9 mouse cellular contexts compared by ENCODE assay signal in genomic region chr5:148554242-148554641, GRCm38 (mm10). TPM values are rescaled to one million over a fixed set of nuclear protein-coding genes. Genes with fewer than 3 reads are reported as not detected.
DNase-seq lines count a peak whose midpoint lies in the region; ATAC-seq and TF ChIP-seq lines count a peak whose summit lies in the region.
"Had no signal": no experiment of that assay in that cellular context is flagged by ENCODE, and none has a peak within 500 bp of the region (broad histone marks: within the 10 kb centered on the region; RNA-seq: fewer than 3 reads in every experiment).

No protein-coding gene starts in this region.

- no peak for TF ChIP-seq CTCF in CH12.LX (conservative IDR thresholded peaks at IDR 0.05 in 1 of 2, IDR thresholded peaks at IDR 0.05 in 1 of 2; ENCODE audit: low read depth in 2 of 2, low read length in 2 of 2)

- peak overlapping the region; percentile 40 for H3K4me3 ChIP-seq in heart, embryonic 10.5 days
- H3K4me3 ChIP-seq in CH12.LX (replicated peaks in 1 of 3; ENCODE audit: low read depth in 2 of 3, low read length in 2 of 3, poor library complexity in 1 of 3) = peak overlapping the region in 1 of 3 experiments; percentile 44
- H3K4me3 ChIP-seq in forebrain, embryonic 12.5 days (replicated peaks) = 0 out of 2 replicates have a peak overlapping the region, but pooled peaks have one; percentile 5
- no peak overlapping the region for H3K4me3 ChIP-seq in liver, embryonic 15.5 days (replicated peaks)

- 9% methylated on average over 7 of the region's 7 CpGs for WGBS in heart, embryonic 10.5 days
- 18% methylated on average over 7 of the region's 7 CpGs for WGBS in forebrain, embryonic 12.5 days
- 20% methylated on average over 7 of the region's 7 CpGs for WGBS in liver, embryonic 15.5 days (ENCODE audit: insufficient replicate concordance)

- no peak for TF ChIP-seq POLR2A in CH12.LX (IDR thresholded peaks at IDR 0.05; ENCODE audit: low read depth, low read length)

- DNase-seq in heart, embryonic 10.5 days (ENCODE audit: low spot score) = peak; percentile 75
- no peak for DNase-seq in heart, postnatal 25 days (ENCODE audit: low spot score)
- DNase-seq in CH12.LX (ENCODE audit: extremely low read depth) = peak; percentile 41
- DNase-seq in Muller cell, postnatal 12 days (ENCODE audit: inconsistent ontology term) = no peak
- no peak for DNase-seq in thymus, postnatal 36 days
- no peak for DNase-seq in left cerebral cortex, adult 9 months (ENCODE audit: low spot score in 2 of 2)

- H3K27me3 ChIP-seq in heart, embryonic 10.5 days (ENCODE audit: insufficient read depth, poor library complexity, severe bottlenecking) = no peaks in the 10 kb centered on the region
- H3K27me3 ChIP-seq in CH12.LX (replicated peaks) = no peaks in the 10 kb centered on the region
- peaks cover 10% of the 10 kb centered on the region; the same call in 1 of the 2 replicates for H3K27me3 ChIP-seq in forebrain, embryonic 12.5 days
- peaks cover 63% of the 10 kb centered on the region for H3K27me3 ChIP-seq in liver, embryonic 15.5 days

- no peaks in the 10 kb centered on the region for H3K9me3 ChIP-seq in heart, embryonic 10.5 days
- no peaks in the 10 kb centered on the region for H3K9me3 ChIP-seq in CH12.LX (replicated peaks; ENCODE audit: low read length)
- H3K9me3 ChIP-seq in forebrain, embryonic 12.5 days = no peaks in the 10 kb centered on the region
- no peaks in the 10 kb centered on the region for H3K9me3 ChIP-seq in liver, embryonic 15.5 days (replicated peaks)
- H3K9me3 ChIP-seq: G1E had no signal

- dilution Hi-C loops in CH12.LX (cut with MboI; ENCODE audit: extremely low pct_ligation_motif_present, extremely low pct_unique_long_range_greater_than_20kb, low sequenced_read_pairs) = no loop called here

- intact Hi-C loops in heart, postnatal 25 days (cut with DNase I) = loop anchor here (5.0 kb wide), 2 partner anchors 78 to 212 kb away; no protein-coding TSS in a partner anchor

- TF ChIP-seq RAD21 in CH12.LX (IDR thresholded peaks at IDR 0.05; ENCODE audit: low read depth, low read length) = no peak

- H3K9ac ChIP-seq in CH12.LX (ENCODE audit: insufficient read depth, low read depth) = no peak overlapping the region; the same call in 1 of the 2 replicates
- H3K9ac ChIP-seq in forebrain, embryonic 12.5 days = peak overlapping the region; percentile 9
- no peak overlapping the region for H3K9ac ChIP-seq in liver, embryonic 15.5 days

- peaks cover 25% of the 10 kb centered on the region for H3K79me2 ChIP-seq in CH12.LX (replicated peaks; ENCODE audit: control insufficient read depth, extremely low read depth, insufficient read depth, poor library complexity, severe bottlenecking)

- H3K4me1 ChIP-seq in heart, embryonic 10.5 days = peaks cover 43% of the 10 kb centered on the region
- H3K4me1 ChIP-seq in CH12.LX (ENCODE audit: control insufficient read depth in 1 of 2, insufficient read depth in 2 of 2) = peaks cover 23 to 61% of the 10 kb centered on the region in 2 experiments
- H3K4me1 ChIP-seq in forebrain, embryonic 12.5 days = peaks cover 33% of the 10 kb centered on the region
- peaks cover 30% of the 10 kb centered on the region for H3K4me1 ChIP-seq in liver, embryonic 15.5 days (replicated peaks)

- H3K4me2 ChIP-seq in CH12.LX (ENCODE audit: insufficient read depth, low read depth, poor library complexity, severe bottlenecking) = 0 out of 2 replicates have a peak overlapping the region, but pooled peaks have one; percentile 7
- H3K4me2 ChIP-seq in forebrain, embryonic 12.5 days = peak overlapping the region; percentile 42
- peak overlapping the region; percentile 21 for H3K4me2 ChIP-seq in liver, embryonic 15.5 days

- H3K27ac ChIP-seq in heart, embryonic 10.5 days = peak overlapping the region; percentile 77
- peak overlapping the region; percentile 87 for H3K27ac ChIP-seq in CH12.LX (ENCODE audit: insufficient read depth, low read depth)
- no peak overlapping the region for H3K27ac ChIP-seq in forebrain, embryonic 12.5 days
- H3K27ac ChIP-seq in liver, embryonic 15.5 days (replicated peaks) = no peak overlapping the region

- in situ Hi-C loops in CH12.LX (cut with MboI; ENCODE audit: low pct_ligation_motif_present, low pct_unique_long_range_greater_than_20kb, low sequenced_read_pairs) = loop anchor here (10.0 kb wide), 1 partner anchor 51 kb away; no protein-coding TSS in a partner anchor

- TF ChIP-seq EP300 in CH12.LX (IDR thresholded peaks at IDR 0.05; ENCODE audit: low read length) = no peak

- H3K36me3 ChIP-seq in heart, embryonic 10.5 days = no peaks in the 10 kb centered on the region
- H3K36me3 ChIP-seq in CH12.LX (replicated peaks in 1 of 2; ENCODE audit: control insufficient read depth in 1 of 2, insufficient read depth in 1 of 2, low read length in 1 of 2) = no peaks in the 10 kb centered on the region
- no peaks in the 10 kb centered on the region for H3K36me3 ChIP-seq in forebrain, embryonic 12.5 days (replicated peaks)
- no peaks in the 10 kb centered on the region for H3K36me3 ChIP-seq in liver, embryonic 15.5 days (replicated peaks)
- H3K36me3 ChIP-seq: G1E had no signal

- ATAC-seq in forebrain, embryonic 12.5 days (ENCODE audit: low FRiP score) = no peak
- no peak for ATAC-seq in liver, embryonic 15.5 days (ENCODE audit: insufficient read depth)

TF ChIP-seq in CH12.LX, 34 proteins besides CTCF, POLR2A, EP300 and RAD21:
- TF ChIP-seq RCOR1 (conservative IDR thresholded peaks at IDR 0.05; ENCODE audit: low read depth, low read length) = no peak
- TF ChIP-seq TBP (conservative IDR thresholded peaks at IDR 0.05; ENCODE audit: low read depth, low read length) = no peak
- no peak for TF ChIP-seq TCF12 (IDR thresholded peaks at IDR 0.05; ENCODE audit: low read depth, low read length)
- no peak for TF ChIP-seq MYC (IDR thresholded peaks at IDR 0.05; ENCODE audit: low read depth, low read length)
- no peak for TF ChIP-seq ZKSCAN1 (IDR thresholded peaks at IDR 0.05; ENCODE audit: borderline replicate concordance, low read depth, low read length)

RNA-seq across cellular contexts. Expression of gene Ubl3, which starts 1.7 kb away (rescaled TPM):
- 55.0 and 59.9 TPM in 2 replicates for polyA plus RNA-seq in heart, embryonic 10.5 days (2016; fragmentation: Nextera tagmentation; extraction: Ambion mirVana)
- 10 to 100 TPM; 89.6 to 99.7 TPM for total RNA-seq in heart, postnatal 25 days (2021)
- total RNA-seq in CH12.LX (2012; rRNA removed) (44.8 and 46.9 TPM in 2 replicates), CH12.LX (2014; rRNA removed) (83.3 and 83.5 TPM in 2 replicates)
- 81.8 and 85.9 TPM in 2 replicates for polyA plus RNA-seq in CH12.LX (2012; ENCODE audit: insufficient read length, low read depth)
- 92.0 and 94.6 TPM in 2 replicates for polyA plus RNA-seq in forebrain, embryonic 12.5 days (2016; fragmentation: Nextera tagmentation; extraction: Ambion mirVana)
- polyA plus RNA-seq in liver, embryonic 15.5 days (2015; fragmentation: Nextera tagmentation; extraction: Ambion mirVana) = 21.1 and 22.2 TPM in 2 replicates

Comparison
In these comparisons a context has a peak if more than half of its experiments do, and no peak if none do; other contexts are left out.
1. DNase-seq: peak in heart, embryonic 10.5 days (single experiment) and CH12.LX (single experiment); none in heart, postnatal 25 days (single experiment), Muller cell, postnatal 12 days (single experiment), thymus, postnatal 36 days (0 of 2) and left cerebral cortex, adult 9 months (0 of 2).
2. H3K27ac ChIP-seq: peak in heart, embryonic 10.5 days (single experiment) and CH12.LX (single experiment); none in forebrain, embryonic 12.5 days (single experiment) and liver, embryonic 15.5 days (single experiment).
3. Peak in every context shown above with its lines, with median percentiles within 50 percentile points of each other: H3K4me2 ChIP-seq.